In the genomic region with DNA sequence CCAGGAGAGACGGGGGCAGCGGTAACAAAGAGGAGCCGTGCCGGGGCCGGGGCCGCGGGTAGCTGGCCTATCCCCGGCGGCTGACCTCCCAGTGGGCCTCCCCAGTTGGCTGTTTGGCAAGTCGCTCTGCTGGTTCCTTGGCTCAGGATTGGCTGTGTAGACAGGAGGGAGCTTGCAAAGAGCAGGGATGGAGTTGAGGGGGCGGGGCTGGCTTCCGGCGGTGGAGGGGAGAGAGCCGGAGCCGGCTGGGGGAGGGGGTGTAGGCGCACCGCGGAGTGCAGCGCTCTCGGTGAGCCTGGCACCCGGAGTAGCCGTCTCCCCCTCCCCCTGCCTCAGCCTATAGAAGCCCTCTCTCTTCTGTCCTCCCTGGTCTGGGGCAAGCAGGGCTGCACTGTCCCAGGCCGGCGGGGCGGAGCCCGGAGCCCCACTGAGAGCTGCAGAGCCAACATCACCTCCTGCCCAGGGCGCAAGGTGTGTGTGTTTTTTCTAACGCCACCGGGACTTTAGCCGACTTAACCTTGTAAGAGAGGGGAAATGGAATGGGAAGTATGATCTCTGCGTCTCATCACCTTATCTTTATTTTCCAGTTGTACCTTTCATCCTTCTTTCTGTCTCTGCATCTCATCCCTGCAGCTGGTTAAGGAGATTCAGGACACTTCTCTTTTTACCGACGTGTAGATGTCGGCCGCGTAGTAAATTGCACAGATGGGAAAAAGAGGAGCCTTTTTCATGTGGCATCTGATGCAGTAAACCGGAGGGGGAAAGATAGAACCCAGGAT, we compare ENCODE assay signal across 8 mouse cellular contexts. TPM values are rescaled to one million over a fixed set of nuclear protein-coding genes. Genes with fewer than 3 reads are reported as not detected.
A peak's percentile ranks its signal among the peaks of the same experiment; 100 is the strongest.
DNase-seq lines count a peak whose midpoint lies in the region; ATAC-seq and TF ChIP-seq lines count a peak whose summit lies in the region.

No protein-coding gene starts in this region.

- peaks cover 68% of the 10 kb centered on the region for H3K4me1 ChIP-seq in G1E (ENCODE audit: insufficient read depth, low read depth, low read length)
- peaks cover 34% of the 10 kb centered on the region for H3K4me1 ChIP-seq in forebrain, postnatal 0 days (ENCODE audit: insufficient read depth)
- H3K4me1 ChIP-seq in lung, embryonic 16.5 days (replicated peaks; ENCODE audit: control insufficient read depth, insufficient read depth, low read length): peaks cover 17% of the 10 kb centered on the region

- no peaks in the 10 kb centered on the region for H3K27me3 ChIP-seq in G1E (ENCODE audit: insufficient read depth, low read length)
- H3K27me3 ChIP-seq in forebrain, postnatal 0 days (ENCODE audit: insufficient read depth, low read length): no peaks in the 10 kb centered on the region
- no peaks in the 10 kb centered on the region for H3K27me3 ChIP-seq in lung, embryonic 16.5 days (ENCODE audit: control insufficient read depth, insufficient read depth, low read depth, low read length)

- H3K27ac ChIP-seq in forebrain, postnatal 0 days (ENCODE audit: low read depth, low read length): peak overlapping the region; percentile 78
- H3K27ac ChIP-seq in lung, embryonic 16.5 days (ENCODE audit: low read length): peak overlapping the region; percentile 72

- H3K9me3 ChIP-seq in G1E (replicated peaks): no peaks in the 10 kb centered on the region
- H3K9me3 ChIP-seq in forebrain, postnatal 0 days (ENCODE audit: low read length): no peaks in the 10 kb centered on the region
- H3K9me3 ChIP-seq in lung, embryonic 16.5 days (ENCODE audit: control insufficient read depth, low read length): no peaks in the 10 kb centered on the region

- ATAC-seq in G1E (ENCODE audit: extremely low read depth, insufficient number of reproducible peaks, low FRiP score, poor library complexity, severe bottlenecking): peak; percentile 94
- peak; percentile 99 for ATAC-seq in forebrain, postnatal 0 days
- peak; percentile 81 to 93 for ATAC-seq in hematopoietic stem cell, adult 5-6 weeks (replicated peaks in 1 of 2; ENCODE audit: insufficient read depth in 1 of 2, low FRiP score in 2 of 2, low TSS enrichment in 1 of 2, low read depth in 1 of 2, poor library complexity in 2 of 2, severe bottlenecking in 2 of 2)
- peak; percentile 100 for ATAC-seq in lung, embryonic 16.5 days (ENCODE audit: low read depth)

- peak overlapping the region; percentile 63 for H3K9ac ChIP-seq in forebrain, postnatal 0 days
- peak overlapping the region; percentile 80 for H3K9ac ChIP-seq in lung, embryonic 16.5 days (ENCODE audit: low read length)

- DNase-seq in G1E (ENCODE audit: low spot score): peak; percentile 98
- peak; percentile 93 to 98 for DNase-seq in cerebellum, adult 18-20 months
- peak; percentile 94 for DNase-seq in forebrain, postnatal 0 days
- DNase-seq in layer of hippocampus, adult 9-10 months (ENCODE audit: low spot score): peak; percentile 67
- DNase-seq in ovary, postnatal 10 days (ENCODE audit: low spot score): peak; percentile 79
- DNase-seq in thymus, postnatal 10 days (ENCODE audit: low spot score in 2 of 2): peak; percentile 80 to 86

- peak overlapping the region; percentile 68 for H3K4me2 ChIP-seq in forebrain, postnatal 0 days (ENCODE audit: low read depth)
- peak overlapping the region; percentile 65 for H3K4me2 ChIP-seq in lung, embryonic 16.5 days (ENCODE audit: low read depth, low read length)

- TF ChIP-seq CTCF in G1E (IDR thresholded peaks at IDR 0.05; ENCODE audit: low read depth, low read length): no peak
- TF ChIP-seq CTCF in forebrain, postnatal 0 days (IDR thresholded peaks at IDR 0.05; ENCODE audit: low read depth): no peak

- H3K36me3 ChIP-seq in G1E (replicated peaks): peaks cover 13% of the 10 kb centered on the region
- H3K36me3 ChIP-seq in forebrain, postnatal 0 days (ENCODE audit: insufficient read depth): no peaks in the 10 kb centered on the region
- H3K36me3 ChIP-seq in lung, embryonic 16.5 days (ENCODE audit: control insufficient read depth, insufficient read depth, low read length): no peaks in the 10 kb centered on the region

- WGBS in forebrain, postnatal 0 days: 2% methylated on average over 29 of the region's 37 CpGs
- under 1% methylated on average over 37 of the region's 37 CpGs for WGBS in lung, embryonic 16.5 days

- H3K4me3 ChIP-seq in G1E (ENCODE audit: low read depth, low read length): peak overlapping the region; percentile 84
- peak overlapping the region; percentile 68 for H3K4me3 ChIP-seq in forebrain, postnatal 0 days (ENCODE audit: low read depth, low read length)
- peak overlapping the region; percentile 70 for H3K4me3 ChIP-seq in lung, embryonic 16.5 days (ENCODE audit: low read length)

RNA-seq across cellular contexts. Expression of a gene that starts 21.1 kb away (rescaled TPM):
- total RNA-seq in G1E (2014; fragmentation: Nextera tagmentation): 14.1 and 18.1 TPM in 2 replicates
- total RNA-seq in G1E (2017): 1.5 and 1.9 TPM in 2 replicates
- 28.9 and 30.3 TPM in 2 replicates for polyA plus RNA-seq in G1E (2012)
- 17.4 and 24.6 TPM in 2 replicates for total RNA-seq in forebrain, postnatal 0 days (2014; rRNA removed)
- polyA plus RNA-seq in forebrain, postnatal 0 days (2015; fragmentation: Nextera tagmentation; extraction: Ambion mirVana): 21.9 and 24.0 TPM in 2 replicates
- total RNA-seq in hematopoietic stem cell, adult 5-6 weeks (2017): 3.2 and 5.6 TPM in 2 replicates
- polyA plus RNA-seq in lung, embryonic 16.5 days (2015; fragmentation: Nextera tagmentation; extraction: Ambion mirVana): 13.6 and 17.1 TPM in 2 replicates

RNA-seq across cellular contexts. Expression of a gene that starts 35.4 kb away (rescaled TPM):
- total RNA-seq in G1E (2014; fragmentation: Nextera tagmentation): 60.3 and 65.4 TPM in 2 replicates
- 35.0 and 35.7 TPM in 2 replicates for total RNA-seq in G1E (2017)
- 5.0 and 8.7 TPM in 2 replicates for polyA plus RNA-seq in G1E (2012)
- 27.4 and 30.3 TPM in 2 replicates for total RNA-seq in forebrain, postnatal 0 days (2014; rRNA removed)
- 25.5 and 26.7 TPM in 2 replicates for polyA plus RNA-seq in forebrain, postnatal 0 days (2015; fragmentation: Nextera tagmentation; extraction: Ambion mirVana)
- total RNA-seq in hematopoietic stem cell, adult 5-6 weeks (2017): 28.3 and 28.5 TPM in 2 replicates
- polyA plus RNA-seq in lung, embryonic 16.5 days (2015; fragmentation: Nextera tagmentation; extraction: Ambion mirVana): 35.0 and 35.1 TPM in 2 replicates

RNA-seq across cellular contexts. Expression of a gene that starts 49.8 kb away (rescaled TPM):
- 26.2 and 42.8 TPM in 2 replicates for total RNA-seq in G1E (2014; fragmentation: Nextera tagmentation)
- 7.0 and 9.2 TPM in 2 replicates for total RNA-seq in G1E (2017)
- polyA plus RNA-seq in G1E (2012): 53.0 and 74.4 TPM in 2 replicates
- total RNA-seq in forebrain, postnatal 0 days (2014; rRNA removed): 99.0 and 107 TPM in 2 replicates
- polyA plus RNA-seq in forebrain, postnatal 0 days (2015; fragmentation: Nextera tagmentation; extraction: Ambion mirVana): 104 and 131 TPM in 2 replicates
- 13.5 and 16.3 TPM in 2 replicates for total RNA-seq in hematopoietic stem cell, adult 5-6 weeks (2017)
- polyA plus RNA-seq in lung, embryonic 16.5 days (2015; fragmentation: Nextera tagmentation; extraction: Ambion mirVana): 84.2 and 96.3 TPM in 2 replicates

Comparison
In these comparisons a context has a peak if more than half of its experiments do, and no peak if none do; other contexts are left out.
1. Peak in every context shown above with its lines: DNase-seq, ATAC-seq, H3K4me3 ChIP-seq and H3K27ac ChIP-seq.